In the genomic region with DNA sequence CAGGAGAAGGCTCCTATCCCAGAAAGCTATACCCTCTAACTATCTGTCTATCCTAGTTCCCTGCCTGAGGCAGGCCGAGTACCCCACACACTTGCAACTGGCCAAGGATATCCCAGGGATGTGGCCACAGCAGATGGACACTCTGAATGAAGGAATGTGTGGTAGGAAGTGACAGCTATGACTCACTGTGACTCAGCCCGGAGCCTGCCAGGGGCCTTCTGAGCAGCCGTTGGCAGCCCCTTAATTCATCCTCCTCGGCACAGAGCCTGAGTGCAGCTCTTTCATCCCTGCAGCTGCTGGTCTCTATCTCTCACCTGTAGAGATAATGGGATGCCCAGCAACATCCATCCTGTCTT, we compare ENCODE assay signal across 8 mouse cellular contexts.
DNase-seq lines count a peak whose midpoint lies in the region; ATAC-seq and TF ChIP-seq lines count a peak whose summit lies in the region.

No protein-coding gene starts in this region.

- DNase-seq in heart, adult 18-20 months = peak; percentile 68 to 81
- no peak for DNase-seq in heart, embryonic 10.5 days (ENCODE audit: low spot score)
- peak; percentile 82 for DNase-seq in adrenal gland, postnatal 25 days
- no peak for DNase-seq in retina, embryonic 14.5 days (ENCODE audit: low spot score)
- no peak for DNase-seq in c-Kit-positive CD71-positive TER-119-positive erythroid progenitor cells, embryonic 14.5 days (ENCODE audit: low spot score)

- no peak overlapping the region for H3K4me3 ChIP-seq in heart, embryonic 10.5 days
- no peak overlapping the region for H3K4me3 ChIP-seq in myocyte
- H3K4me3 ChIP-seq in kidney, embryonic 16.5 days (ENCODE audit: low read length) = no peak overlapping the region

- peak overlapping the region; percentile 28 for H3K4me2 ChIP-seq in myocyte (ENCODE audit: low read depth)
- H3K4me2 ChIP-seq in kidney, embryonic 16.5 days (replicated peaks; ENCODE audit: low read depth, low read length) = no peak overlapping the region

- no peak overlapping the region for H3K27ac ChIP-seq in heart, embryonic 10.5 days
- H3K27ac ChIP-seq in kidney, embryonic 16.5 days (ENCODE audit: low read length) = no peak overlapping the region

- H3K9ac ChIP-seq in kidney, embryonic 16.5 days (replicated peaks; ENCODE audit: low read length) = no peak overlapping the region

- peak; percentile 28 for ATAC-seq in granulocyte monocyte progenitor cell, adult 5-6 weeks (replicated peaks; ENCODE audit: poor library complexity, severe bottlenecking)
- no peak for ATAC-seq in kidney, embryonic 16.5 days (ENCODE audit: low FRiP score, low TSS enrichment)

- 40% methylated on average over 4 of the region's 4 CpGs for WGBS in heart, embryonic 10.5 days
- WGBS in kidney, embryonic 16.5 days = 36% methylated on average over 4 of the region's 4 CpGs

- no peaks in the 10 kb centered on the region for H3K9me3 ChIP-seq in heart, embryonic 10.5 days
- H3K9me3 ChIP-seq in kidney, embryonic 16.5 days (ENCODE audit: low read length) = no peaks in the 10 kb centered on the region

- H3K27me3 ChIP-seq in heart, embryonic 10.5 days (ENCODE audit: insufficient read depth, poor library complexity, severe bottlenecking) = 0 out of 2 replicates have a peak, but pooled peaks cover 5% of the 10 kb centered on the region
- H3K27me3 ChIP-seq in myocyte (ENCODE audit: control insufficient read depth, insufficient read depth, insufficient read length) = no peaks in the 10 kb centered on the region
- H3K27me3 ChIP-seq in kidney, embryonic 16.5 days (ENCODE audit: insufficient read depth, low read length) = no peaks in the 10 kb centered on the region

- no peaks in the 10 kb centered on the region for H3K79me2 ChIP-seq in myocyte (ENCODE audit: control insufficient read depth, insufficient read depth)

- H3K4me1 ChIP-seq in heart, embryonic 10.5 days = peaks cover 28% of the 10 kb centered on the region
- peaks cover 24% of the 10 kb centered on the region for H3K4me1 ChIP-seq in kidney, embryonic 16.5 days (ENCODE audit: insufficient read depth, low read length)

- no peaks in the 10 kb centered on the region for H3K36me3 ChIP-seq in heart, embryonic 10.5 days
- H3K36me3 ChIP-seq in myocyte (ENCODE audit: control insufficient read depth, insufficient read depth) = no peaks in the 10 kb centered on the region
- no peaks in the 10 kb centered on the region for H3K36me3 ChIP-seq in kidney, embryonic 16.5 days (ENCODE audit: insufficient read depth, low read length)

- H3ac ChIP-seq in myocyte (ENCODE audit: control insufficient read depth, insufficient read length) = no peak overlapping the region

- TF ChIP-seq POLR2A in myocyte (IDR thresholded peaks at IDR 0.05; ENCODE audit: insufficient read length, low read depth) = no peak

TF ChIP-seq in myocyte, 11 proteins besides CTCF, POLR2A, EP300 and RAD21:
- no peak for TF ChIP-seq SRF (IDR thresholded peaks at IDR 0.05; ENCODE audit: control insufficient read depth, insufficient read length, low read depth)
- no peak for TF ChIP-seq REST (IDR thresholded peaks at IDR 0.05; ENCODE audit: insufficient read depth, insufficient read length)
- peak in 2 of 3 experiments; percentile 39 to 66 for TF ChIP-seq MYOD1 (IDR thresholded peaks at IDR 0.05; ENCODE audit: control insufficient read depth in 1 of 3, insufficient read length in 2 of 3, low read depth in 2 of 3)
- TF ChIP-seq TCF12 (IDR thresholded peaks at IDR 0.05; ENCODE audit: insufficient read depth, poor library complexity, severe bottlenecking) = peak; percentile 36
- TF ChIP-seq MYOG (IDR thresholded peaks at IDR 0.05; ENCODE audit: control insufficient read depth in 1 of 3, insufficient read depth in 1 of 3, insufficient read length in 2 of 3, low read depth in 2 of 3) = peak in 1 of 3 experiments; percentile 76

Comparison
In these comparisons a context has a peak if more than half of its experiments do, and no peak if none do; other contexts are left out.
1. DNase-seq: peak in heart, adult 18-20 months (2 of 2) and adrenal gland, postnatal 25 days (single experiment); none in heart, embryonic 10.5 days (single experiment), retina, embryonic 14.5 days (single experiment) and c-Kit-positive CD71-positive TER-119-positive erythroid progenitor cells, embryonic 14.5 days (single experiment).